Mouse (Mus musculus): ENCODE measurements at regions not wholly inside any gene's neighbourhood (a gene's known extent, or its start where the extent isn't known, plus 50 kb on each side); places are given as distances from the start of the nearest gene placed in this dataset.

- no peaks in the 10 kb centered on the region for H3K27me3 ChIP-seq (replicated peaks; ENCODE audit: control insufficient read depth, insufficient read depth, low read length)
- H3K36me3 ChIP-seq (ENCODE audit: control insufficient read depth, insufficient read depth, low read length) = no peaks in the 10 kb centered on the region
- H3K9ac ChIP-seq (ENCODE audit: low read depth, low read length) = no peak overlapping the region
- peak overlapping the region; percentile 12; the same call in 1 of the 2 replicates for H3K4me2 ChIP-seq (ENCODE audit: low read depth, low read length)
- no peak overlapping the region for H3K4me3 ChIP-seq (ENCODE audit: low read depth, low read length)
- H3K9me3 ChIP-seq (ENCODE audit: control insufficient read depth, low read length) = no peaks in the 10 kb centered on the region
- 46% methylated on average over 11 of the region's 11 CpGs for WGBS
- peak overlapping the region; percentile 40 for H3K27ac ChIP-seq (replicated peaks; ENCODE audit: low read depth, low read length)
- ATAC-seq (ENCODE audit: low read depth) (peak; percentile 82), DNase-seq (ENCODE audit: low spot score) (peak; percentile 84)
- peaks cover 9% of the 10 kb centered on the region; the same call in 1 of the 2 replicates for H3K4me1 ChIP-seq (ENCODE audit: control insufficient read depth, insufficient read depth, low read length)
Measured at GRCm38 (mm10) chr1:98173907-98174810, 78.7 kb upstream of the Pam start.

DNA sequence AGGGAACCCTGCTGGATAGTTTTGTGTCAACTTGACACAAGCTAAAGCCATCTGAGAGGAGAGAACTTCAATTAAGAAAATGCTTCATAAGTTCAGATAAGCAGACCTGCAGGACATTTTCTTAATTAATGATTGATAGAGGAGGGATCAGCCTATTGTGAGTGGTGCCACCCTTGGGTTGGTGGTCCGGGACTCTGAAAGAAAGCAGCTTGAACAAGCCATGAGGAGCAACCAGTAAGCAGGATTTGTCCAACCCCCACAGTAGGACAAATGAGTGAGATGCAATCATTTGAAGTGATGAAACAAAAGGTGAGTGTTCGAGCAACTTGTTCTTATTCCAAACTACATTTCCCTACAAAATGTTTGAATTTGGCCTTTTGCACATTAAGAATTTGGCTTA is 78.0 kb upstream of the Pam start:
- Histone ChIP-seq H3K9me3 (ENCODE audit: control insufficient read depth, low read length) (no peaks in the 10 kb centered on the region), H3K4me3 (ENCODE audit: low read depth, low read length) (no peak overlapping the region), H3K4me1 (ENCODE audit: control insufficient read depth, insufficient read depth, low read length) (peaks cover 9% of the 10 kb centered on the region; the same call in 1 of the 2 replicates), H3K27ac (replicated peaks; ENCODE audit: low read depth, low read length) (0 out of 2 replicates have a peak overlapping the region, but pooled peaks have one; percentile 40), H3K4me2 (ENCODE audit: low read depth, low read length) (no peak overlapping the region), H3K36me3 (ENCODE audit: control insufficient read depth, insufficient read depth, low read length) (no peaks in the 10 kb centered on the region), H3K9ac (ENCODE audit: low read depth, low read length) (no peak overlapping the region), H3K27me3 (replicated peaks; ENCODE audit: control insufficient read depth, insufficient read depth, low read length) (no peaks in the 10 kb centered on the region)
- WGBS = 81% methylated on average over 2 of the region's 2 CpGs
- no peak for DNase-seq (ENCODE audit: low spot score)
- no peak for ATAC-seq (ENCODE audit: low read depth)

- 80% methylated on average over 2 of the region's 2 CpGs for WGBS
- H3K27ac ChIP-seq (replicated peaks; ENCODE audit: low read depth, low read length) = no peak overlapping the region
- no peaks in the 10 kb centered on the region for H3K9me3 ChIP-seq (ENCODE audit: control insufficient read depth, low read length)
- no peaks in the 10 kb centered on the region for H3K27me3 ChIP-seq (replicated peaks; ENCODE audit: control insufficient read depth, insufficient read depth, low read length)
- H3K4me1 ChIP-seq (ENCODE audit: control insufficient read depth, insufficient read depth, low read length) = peaks cover 9% of the 10 kb centered on the region; the same call in 1 of the 2 replicates
- H3K4me3 ChIP-seq (ENCODE audit: low read depth, low read length) = no peak overlapping the region
- H3K36me3 ChIP-seq (ENCODE audit: control insufficient read depth, insufficient read depth, low read length) = no peaks in the 10 kb centered on the region
- no peak overlapping the region for H3K4me2 ChIP-seq (ENCODE audit: low read depth, low read length)
- DNase-seq (ENCODE audit: low spot score) (no peak), ATAC-seq (ENCODE audit: low read depth) (no peak)
- no peak overlapping the region for H3K9ac ChIP-seq (ENCODE audit: low read depth, low read length)
Measured at GRCm38 (mm10) chr1:98171291-98171690, 75.8 kb upstream of the Pam start.

- no peak for ATAC-seq (ENCODE audit: low read depth)
- H3K4me1 ChIP-seq (ENCODE audit: control insufficient read depth, insufficient read depth, low read length) = peaks cover 4% of the 10 kb centered on the region; the same call in 1 of the 2 replicates
- H3K4me2 ChIP-seq (ENCODE audit: low read depth, low read length) = no peak overlapping the region
Measured at GRCm38 (mm10) chr1:98169352-98169751, 73.9 kb upstream of the Pam start.

DNA sequence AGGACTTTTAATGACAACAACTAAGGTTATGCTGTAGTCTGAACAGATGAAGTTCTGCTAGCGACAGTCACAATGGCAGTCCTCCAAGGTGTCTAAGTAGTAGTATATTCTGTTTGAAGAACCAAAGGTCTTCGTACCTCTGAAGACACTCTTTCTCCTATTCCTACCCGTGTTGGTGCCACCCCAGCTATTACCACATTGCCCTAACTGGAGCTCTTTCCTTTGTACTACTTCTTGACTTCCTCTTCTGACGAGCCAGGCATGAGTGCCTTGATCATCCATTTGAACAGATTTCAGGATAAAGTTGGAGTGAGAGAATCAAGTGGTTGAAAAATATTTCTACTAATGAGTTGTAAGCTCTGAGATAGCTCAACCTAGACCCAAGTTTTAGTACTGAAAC is 72.4 kb upstream of the Pam start:
- no peaks in the 10 kb centered on the region for H3K27me3 ChIP-seq (replicated peaks; ENCODE audit: control insufficient read depth, insufficient read depth, low read length)
- no peak overlapping the region for H3K4me2 ChIP-seq (ENCODE audit: low read depth, low read length)
- 77% methylated on average over 4 of the region's 4 CpGs for WGBS
- DNase-seq (ENCODE audit: low spot score) (no peak), ATAC-seq (ENCODE audit: low read depth) (no peak)
- H3K9ac ChIP-seq (ENCODE audit: low read depth, low read length) = no peak overlapping the region
- no peaks in the 10 kb centered on the region for H3K36me3 ChIP-seq (ENCODE audit: control insufficient read depth, insufficient read depth, low read length)
- H3K4me1 ChIP-seq (ENCODE audit: control insufficient read depth, insufficient read depth, low read length) = no peaks in the 10 kb centered on the region
- no peak overlapping the region for H3K4me3 ChIP-seq (ENCODE audit: low read depth, low read length)
- H3K27ac ChIP-seq (replicated peaks; ENCODE audit: low read depth, low read length) = no peak overlapping the region
- H3K9me3 ChIP-seq (ENCODE audit: control insufficient read depth, low read length) = no peaks in the 10 kb centered on the region

More at GRCm38 (mm10) chr1:98169352-98169751, 73.9 kb upstream of the Pam start:
- Histone ChIP-seq H3K36me3 (ENCODE audit: control insufficient read depth, insufficient read depth, low read length) (no peaks in the 10 kb centered on the region), H3K27me3 (replicated peaks; ENCODE audit: control insufficient read depth, insufficient read depth, low read length) (no peaks in the 10 kb centered on the region), H3K27ac (replicated peaks; ENCODE audit: low read depth, low read length) (no peak overlapping the region), H3K9ac (ENCODE audit: low read depth, low read length) (no peak overlapping the region), H3K9me3 (ENCODE audit: control insufficient read depth, low read length) (no peaks in the 10 kb centered on the region), H3K4me3 (ENCODE audit: low read depth, low read length) (no peak overlapping the region)
- DNase-seq (ENCODE audit: low spot score) = no peak

DNA sequence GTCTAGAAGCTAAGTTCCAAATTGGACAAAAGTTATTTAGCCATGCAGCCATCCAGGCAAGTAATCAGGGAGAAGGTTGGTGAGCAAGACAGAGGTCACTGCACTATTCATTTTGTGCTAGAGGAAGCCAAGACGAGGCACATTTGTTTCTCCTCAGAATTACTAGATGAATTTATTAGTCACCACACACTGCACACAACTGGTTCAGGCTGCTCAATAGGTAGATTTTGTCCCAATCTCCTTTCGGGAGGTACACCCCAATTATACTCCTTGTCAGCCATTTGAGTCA is 67.1 kb upstream of the Pam start:
- H3K9ac ChIP-seq (ENCODE audit: low read depth, low read length) = no peak overlapping the region
- no peak overlapping the region for H3K27ac ChIP-seq (replicated peaks; ENCODE audit: low read depth, low read length)
- no peaks in the 10 kb centered on the region for H3K4me1 ChIP-seq (ENCODE audit: control insufficient read depth, insufficient read depth, low read length)
- no peaks in the 10 kb centered on the region for H3K27me3 ChIP-seq (replicated peaks; ENCODE audit: control insufficient read depth, insufficient read depth, low read length)
- H3K4me3 ChIP-seq (ENCODE audit: low read depth, low read length) = no peak overlapping the region
- DNase-seq (ENCODE audit: low spot score) = no peak
- H3K9me3 ChIP-seq (ENCODE audit: control insufficient read depth, low read length) = no peaks in the 10 kb centered on the region
- H3K4me2 ChIP-seq (ENCODE audit: low read depth, low read length) = no peak overlapping the region
- no peaks in the 10 kb centered on the region for H3K36me3 ChIP-seq (ENCODE audit: control insufficient read depth, insufficient read depth, low read length)
- 64% methylated on average over 2 of the region's 2 CpGs for WGBS
- ATAC-seq (ENCODE audit: low read depth) = no peak

- H3K9ac ChIP-seq (ENCODE audit: low read depth, low read length) = no peak overlapping the region
- no peak overlapping the region for H3K4me3 ChIP-seq (ENCODE audit: low read depth, low read length)
- ATAC-seq (ENCODE audit: low read depth) = no peak
- H3K27me3 ChIP-seq (replicated peaks; ENCODE audit: control insufficient read depth, insufficient read depth, low read length) = no peaks in the 10 kb centered on the region
- 64% methylated on average over 5 of the region's 5 CpGs for WGBS
- H3K4me1 ChIP-seq (ENCODE audit: control insufficient read depth, insufficient read depth, low read length) = no peaks in the 10 kb centered on the region
- H3K4me2 ChIP-seq (ENCODE audit: low read depth, low read length) = no peak overlapping the region
- H3K27ac ChIP-seq (replicated peaks; ENCODE audit: low read depth, low read length) = no peak overlapping the region
- H3K9me3 ChIP-seq (ENCODE audit: control insufficient read depth, low read length) = no peaks in the 10 kb centered on the region
- no peak for DNase-seq (ENCODE audit: low spot score)
- H3K36me3 ChIP-seq (ENCODE audit: control insufficient read depth, insufficient read depth, low read length) = no peaks in the 10 kb centered on the region
Measured at GRCm38 (mm10) chr1:98161882-98162638, 66.6 kb upstream of the Pam start.

- Histone ChIP-seq H3K27me3 (replicated peaks; ENCODE audit: control insufficient read depth, insufficient read depth, low read length) (no peaks in the 10 kb centered on the region), H3K9me3 (ENCODE audit: control insufficient read depth, low read length) (no peaks in the 10 kb centered on the region), H3K4me2 (ENCODE audit: low read depth, low read length) (no peak overlapping the region), H3K27ac (replicated peaks; ENCODE audit: low read depth, low read length) (no peak overlapping the region), H3K4me1 (ENCODE audit: control insufficient read depth, insufficient read depth, low read length) (no peaks in the 10 kb centered on the region), H3K9ac (ENCODE audit: low read depth, low read length) (no peak overlapping the region), H3K4me3 (ENCODE audit: low read depth, low read length) (no peak overlapping the region), H3K36me3 (ENCODE audit: control insufficient read depth, insufficient read depth, low read length) (no peaks in the 10 kb centered on the region)
- DNase-seq (ENCODE audit: low spot score) = no peak
- ATAC-seq (ENCODE audit: low read depth) = no peak
- 71% methylated on average over 2 of the region's 2 CpGs for WGBS
Measured at GRCm38 (mm10) chr1:98158969-98159368, 63.5 kb upstream of the Pam start.

Measured in embryonic facial prominence, embryonic 14.5 days (tissue).